Mouse (Mus musculus) heart, adult 11 months (tissue): ENCODE data around the gene Gak.
A peak's percentile ranks its signal among the peaks of the same experiment; 100 is the strongest.

Experiments used
- DNase-seq: peaks from one replicate; pipeline ENCODE4 v3.0.0; 2022

Gene Gak

GRCm38 (mm10) chr5:108629634-108630483 is at the start of gene Gak, which contains the start of gene Tmem175:
Gene Gak (minus strand): TSS chr5:108629755.
Gene Tmem175 (plus strand): TSS chr5:108629770.
- peak; percentile 99 for DNase-seq

- no peak for DNase-seq
Observed at GRCm38 (mm10) chr5:108678296-108678854, 48.8 kb upstream of the Gak start.

- DNase-seq, result peak; percentile 95
Observed at GRCm38 (mm10) chr5:108677605-108678295, 48.2 kb upstream of the Gak start.

GRCm38 (mm10) chr5:108676772-108677498 is 47.4 kb upstream of the Gak start:
- DNase-seq, result no peak

GRCm38 (mm10) chr5:108675251-108675816 is 45.8 kb upstream of the Gak start, which contains the start of gene Slc26a1:
Gene Slc26a1 (minus strand): TSS chr5:108675569.
- peak; percentile 88 for DNase-seq

- no peak for DNase-seq
Observed at GRCm38 (mm10) chr5:108674624-108675023, 45.1 kb upstream of the Gak start.

- DNase-seq, result no peak
Observed at GRCm38 (mm10) chr5:108671757-108672156, 42.2 kb upstream of the Gak start.

GRCm38 (mm10) chr5:108670785-108671184 is 41.2 kb upstream of the Gak start:
- no peak for DNase-seq

GRCm38 (mm10) chr5:108669986-108670385 is 40.4 kb upstream of the Gak start:
- peak; percentile 89 for DNase-seq

- peak; percentile 99 for DNase-seq
Observed at GRCm38 (mm10) chr5:108668977-108669936, 39.7 kb upstream of the Gak start, which contains the start of gene Dgkq. Gene Dgkq (minus strand): TSS chr5:108669672.

- no peak for DNase-seq
Observed at GRCm38 (mm10) chr5:108668387-108668932, 38.9 kb upstream of the Gak start.

- no peak for DNase-seq
Observed at GRCm38 (mm10) chr5:108667370-108667769, 37.8 kb upstream of the Gak start.

GRCm38 (mm10) chr5:108665066-108665465 is 35.5 kb upstream of the Gak start:
- no peak for DNase-seq

GRCm38 (mm10) chr5:108662772-108663171 is 33.2 kb upstream of the Gak start:
- DNase-seq, result no peak

- DNase-seq, result peak; percentile 99
Observed at GRCm38 (mm10) chr5:108660632-108661268, 31.2 kb upstream of the Gak start.

- DNase-seq, result no peak
Observed at GRCm38 (mm10) chr5:108659698-108660631, 30.4 kb upstream of the Gak start, which contains the start of gene Idua. Gene Idua (plus strand): TSS chr5:108660331.

GRCm38 (mm10) chr5:108658611-108659010 is 29.1 kb upstream of the Gak start:
- DNase-seq, result peak; percentile 87

GRCm38 (mm10) chr5:108657406-108657805 is 27.9 kb upstream of the Gak start:
- DNase-seq, result peak; percentile 85
